Mouse (Mus musculus): ENCODE data around the gene Midn.

DNA sequence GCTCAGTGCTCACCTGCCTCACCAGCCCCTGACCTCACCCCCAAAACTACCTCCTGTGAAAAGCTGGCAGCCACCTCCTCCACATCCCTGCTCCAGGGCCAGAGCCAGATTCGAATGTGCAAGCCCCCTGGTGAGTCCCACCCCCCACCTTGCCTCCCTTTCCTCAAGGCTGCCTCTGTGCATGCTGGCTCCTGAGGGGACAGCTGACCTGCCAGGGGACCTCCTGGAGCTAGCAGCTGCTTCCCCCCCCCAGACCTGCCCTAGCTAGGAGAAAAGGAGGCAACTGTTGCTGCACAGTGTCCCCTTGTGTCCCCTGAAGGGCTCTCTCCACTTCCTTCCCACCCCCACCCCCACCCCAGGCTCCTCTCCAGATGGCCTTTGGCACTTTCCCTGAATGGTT is 7.2 kb downstream of the Midn start:
- TF ChIP-seq CTCF (IDR thresholded peaks at IDR 0.05; ENCODE audit: borderline replicate concordance, insufficient read depth, low read depth, low read length) (no peak), POLR2A (IDR thresholded peaks at IDR 0.05; ENCODE audit: borderline replicate concordance, insufficient read depth, low read length) (no peak)
